Mouse (Mus musculus) brain, embryonic 14.5 days (tissue): ENCODE results near the gene Arhgap45. TPM values are rescaled to one million over a fixed set of nuclear protein-coding genes. Genes with fewer than 3 reads are reported as not detected.

ENCODE experiments used
- DNase-seq: peaks from one replicate; pipeline ENCODE4 v3.0.0-alpha.2; 2011; ENCODE audit warnings: low read depth
- CTCF ChIP-seq: fragments of 200-500 bp; IDR thresholded peaks from 2 replicates; pipeline ENCODE4 v1.5.1; 2012; ENCODE audit warnings: inconsistent platforms, mild to moderate bottlenecking, moderate library complexity, borderline replicate concordance; ENCODE audit not compliant: insufficient read depth, insufficient read length; ENCODE audit errors: extremely low read depth
- POLR2A ChIP-seq: fragments of 200-500 bp; IDR thresholded peaks from 2 replicates; pipeline ENCODE4 v1.6.1; 2012; ENCODE audit warnings: mild to moderate bottlenecking, inconsistent platforms, borderline replicate concordance; ENCODE audit not compliant: poor library complexity, insufficient read depth, insufficient read length, severe bottlenecking; ENCODE audit errors: extremely low read depth
- polyA plus RNA-seq: library from polyadenylated mRNA; depleted of rRNA; stranded (reverse); fragments of >200 nt; gene quantifications from 2 replicates; pipeline ENCODE4 v1.2.3, GENCODE M21; 2012; rRNA removed

The Arhgap45 gene
- 3.4 and 3.8 TPM in 2 replicates for polyA plus RNA-seq

DNA sequence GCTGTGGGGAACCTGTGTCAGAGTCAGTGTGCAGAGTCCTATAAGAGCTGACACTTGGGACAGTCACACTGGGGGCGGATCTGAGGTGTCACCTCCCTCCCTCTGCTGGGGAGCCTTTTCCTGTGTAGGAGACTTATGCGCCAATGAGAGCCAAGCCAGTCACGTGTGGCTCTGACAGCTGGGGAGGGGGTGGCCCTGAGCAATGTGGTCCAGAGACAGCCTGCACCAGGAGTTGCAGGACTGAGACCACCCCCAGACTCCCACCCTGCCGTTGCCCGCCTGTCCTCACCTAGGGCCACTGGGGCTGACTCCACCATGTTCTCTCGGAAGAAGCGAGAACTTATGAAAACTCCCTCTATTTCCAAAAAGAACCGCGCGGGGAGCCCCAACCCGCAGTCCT, at the start of gene Arhgap45:
Gene Arhgap45, plus strand, starts transcription at position 143 of the 400 bp plus-strand sequence.
- no peak for DNase-seq
- TF ChIP-seq CTCF (no peak), POLR2A (no peak)

DNA sequence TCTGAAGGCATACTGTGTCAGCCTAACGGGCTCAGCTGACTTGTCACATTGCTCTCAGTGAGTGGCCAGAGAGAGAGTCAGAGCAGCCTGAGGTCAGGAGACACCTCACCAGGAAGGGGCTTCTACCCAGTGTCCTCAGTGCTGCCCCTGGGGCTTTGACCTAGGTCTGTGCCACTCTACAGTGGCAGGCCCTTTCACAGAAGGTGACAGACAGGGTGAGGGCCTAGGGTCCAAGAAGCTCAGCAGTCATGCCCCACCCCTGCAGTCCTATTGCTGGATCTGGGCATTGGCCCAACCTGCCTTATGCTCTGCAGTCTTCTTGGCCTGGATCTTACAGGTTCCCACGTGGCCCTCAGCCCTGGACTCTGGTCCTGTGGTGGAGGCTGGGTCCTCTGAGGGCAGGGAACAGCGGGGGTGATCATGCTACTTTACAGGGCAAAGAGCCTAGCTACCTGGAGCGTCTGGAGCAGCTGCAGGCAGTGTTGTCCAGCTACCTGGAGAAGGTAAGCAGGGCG, 49.5 kb upstream of the Arhgap45 start:
- DNase-seq = no peak
- no peak for TF ChIP-seq CTCF
- TF ChIP-seq POLR2A = no peak

DNA sequence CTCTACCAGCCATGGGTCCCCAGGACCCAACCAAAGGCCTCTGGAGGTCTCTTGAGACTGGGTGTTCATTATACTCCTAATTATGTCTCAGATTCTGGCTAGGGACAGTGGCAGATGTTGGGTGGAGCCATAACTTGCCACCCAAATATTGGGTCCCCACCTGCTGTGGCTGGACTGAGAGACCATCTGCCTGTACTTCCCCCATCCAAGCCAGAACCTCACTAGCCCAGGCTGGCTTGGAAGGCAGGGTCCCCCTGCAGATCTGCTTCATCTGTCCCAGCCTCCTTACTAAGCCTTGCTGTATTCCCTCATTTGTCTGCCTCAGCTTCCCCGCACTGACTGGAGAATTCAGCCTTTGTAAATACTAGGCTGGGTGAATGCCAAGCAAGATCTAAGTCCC, 48.3 kb upstream of the Arhgap45 start:
- no peak for DNase-seq
- TF ChIP-seq CTCF (no peak), POLR2A (no peak)

DNA sequence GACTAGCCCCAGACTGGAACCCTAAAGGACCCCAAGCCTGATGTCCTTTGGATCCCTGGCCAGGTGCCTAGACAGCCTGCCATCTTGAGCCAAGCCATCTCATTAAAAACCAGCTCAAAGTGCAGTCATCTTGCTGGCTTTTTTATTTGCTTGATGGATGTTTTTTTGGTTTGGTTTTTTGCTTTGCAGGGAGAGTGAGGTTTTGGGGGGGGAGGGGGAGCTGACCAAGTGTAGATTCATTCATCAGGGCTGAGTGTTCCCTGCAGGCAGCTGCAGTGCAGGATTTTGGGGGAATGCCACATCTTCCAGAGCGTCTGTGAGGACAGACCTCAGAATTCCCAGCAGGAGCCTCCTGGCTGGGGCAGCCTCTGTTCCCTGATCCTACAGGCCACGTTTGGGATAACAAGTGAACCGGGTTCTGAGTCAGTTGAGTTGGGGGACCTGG, 47.3 kb upstream of the Arhgap45 start:
- no peak for DNase-seq
- TF ChIP-seq CTCF (no peak), POLR2A (no peak)

DNA sequence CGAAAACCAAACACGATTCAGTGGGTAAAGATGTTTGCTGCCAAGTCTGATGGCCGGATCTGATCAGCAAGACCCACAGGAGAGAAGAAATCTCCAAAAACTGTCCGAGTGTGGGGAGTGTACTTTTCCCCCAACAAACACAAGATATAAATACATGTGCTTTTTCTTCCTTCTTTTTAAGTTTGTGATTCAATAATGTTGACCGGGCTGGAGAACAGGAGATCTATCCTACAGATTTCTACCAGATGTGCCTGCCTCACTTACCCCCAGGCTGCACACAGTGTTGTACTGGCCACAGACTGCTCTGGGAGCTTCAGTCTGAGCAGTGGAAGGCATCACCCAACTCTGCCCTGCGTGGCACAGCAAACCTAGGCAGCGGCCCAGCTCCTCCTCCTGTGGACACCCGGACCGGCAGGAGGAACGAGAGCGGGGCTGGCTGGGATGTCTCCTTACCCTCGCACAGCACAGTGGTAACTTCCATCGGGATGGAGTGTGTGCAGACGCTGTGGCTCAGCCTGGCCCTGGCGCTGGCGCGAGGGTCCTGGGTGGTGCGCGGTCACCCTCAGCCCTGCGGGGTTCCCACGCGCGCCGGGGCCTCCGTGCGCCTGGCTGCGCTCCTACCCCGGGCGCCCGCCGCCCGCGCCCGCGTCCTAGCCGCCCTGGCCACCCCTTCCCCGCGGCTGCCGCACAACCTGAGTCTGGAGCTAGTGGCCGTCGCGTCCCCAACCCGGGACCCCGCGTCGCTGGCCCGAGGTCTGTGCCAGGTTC, 45.9 kb upstream of the Arhgap45 start, which contains the start of gene Grin3b:
Gene Grin3b, plus strand, starts transcription at position 301 of the 768 bp plus-strand sequence.
- DNase-seq = no peak
- TF ChIP-seq CTCF = no peak
- TF ChIP-seq POLR2A = no peak

DNA sequence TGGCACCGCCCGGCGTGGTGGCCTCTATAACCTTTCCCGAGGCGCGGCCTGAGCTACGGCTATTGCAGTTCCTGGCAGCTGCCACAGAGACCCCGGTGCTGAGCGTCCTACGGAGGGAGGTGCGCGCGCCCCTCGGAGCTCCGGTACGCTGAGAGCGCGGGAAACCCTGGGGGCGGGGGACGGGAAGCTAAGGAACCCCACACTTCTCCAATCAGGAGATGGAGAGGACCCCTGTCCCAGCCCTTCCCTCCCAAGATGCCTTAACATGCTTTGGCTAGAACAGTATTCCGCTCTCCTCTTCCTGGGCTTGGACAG, 45.3 kb upstream of the Arhgap45 start:
- no peak for DNase-seq
- no peak for TF ChIP-seq CTCF

DNA sequence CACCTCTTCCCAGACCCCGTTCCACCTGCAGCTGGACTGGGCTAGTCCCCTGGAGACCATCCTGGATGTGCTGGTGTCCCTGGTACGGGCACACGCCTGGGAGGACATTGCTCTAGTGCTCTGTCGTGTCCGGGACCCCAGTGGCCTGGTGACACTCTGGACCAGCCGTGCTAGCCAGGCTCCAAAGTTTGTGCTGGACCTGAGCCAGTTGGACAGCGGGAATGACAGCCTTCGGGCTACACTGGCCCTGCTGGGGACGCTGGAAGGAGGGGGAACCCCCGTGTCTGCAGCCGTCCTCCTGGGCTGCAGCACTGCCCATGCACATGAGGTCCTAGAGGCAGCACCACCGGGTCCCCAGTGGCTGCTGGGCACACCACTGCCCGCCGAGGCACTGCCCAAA, 43.6 kb upstream of the Arhgap45 start:
- DNase-seq = no peak
- TF ChIP-seq POLR2A = no peak
- TF ChIP-seq CTCF = no peak

DNA sequence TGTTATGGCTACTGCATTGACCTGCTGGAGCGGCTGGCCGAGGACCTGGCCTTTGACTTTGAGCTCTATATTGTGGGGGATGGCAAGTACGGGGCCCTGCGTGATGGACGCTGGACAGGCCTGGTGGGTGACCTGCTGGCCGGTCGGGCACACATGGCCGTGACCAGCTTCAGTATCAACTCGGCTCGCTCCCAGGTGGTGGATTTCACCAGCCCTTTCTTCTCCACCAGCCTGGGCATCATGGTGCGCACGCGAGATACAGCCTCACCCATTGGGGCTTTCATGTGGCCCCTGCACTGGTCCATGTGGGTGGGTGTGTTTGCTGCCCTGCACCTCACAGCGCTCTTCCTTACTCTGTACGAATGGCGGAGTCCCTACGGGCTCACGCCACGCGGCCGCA, 42.4 kb upstream of the Arhgap45 start:
- no peak for DNase-seq
- no peak for TF ChIP-seq POLR2A
- TF ChIP-seq CTCF = no peak

DNA sequence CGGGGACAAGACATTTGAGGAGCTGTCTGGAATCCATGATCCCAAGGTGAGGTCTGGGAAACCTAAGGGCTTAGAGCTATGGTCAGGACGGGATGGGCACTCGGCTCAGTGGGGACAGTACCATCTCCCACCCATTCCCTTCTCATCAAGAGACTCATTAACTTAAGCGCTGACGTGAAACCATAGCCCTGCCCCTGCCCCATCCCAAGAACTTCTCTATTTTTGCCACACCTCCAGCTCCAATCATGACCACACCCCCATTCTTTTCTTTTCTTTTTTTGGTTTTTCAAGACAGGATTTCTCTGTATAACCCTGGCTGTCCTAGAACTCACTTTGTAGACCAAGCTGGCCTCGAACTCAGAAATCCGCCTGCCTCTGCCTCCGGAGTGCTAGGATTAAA, 41.8 kb upstream of the Arhgap45 start:
- DNase-seq = no peak
- TF ChIP-seq CTCF = no peak
- no peak for TF ChIP-seq POLR2A

DNA sequence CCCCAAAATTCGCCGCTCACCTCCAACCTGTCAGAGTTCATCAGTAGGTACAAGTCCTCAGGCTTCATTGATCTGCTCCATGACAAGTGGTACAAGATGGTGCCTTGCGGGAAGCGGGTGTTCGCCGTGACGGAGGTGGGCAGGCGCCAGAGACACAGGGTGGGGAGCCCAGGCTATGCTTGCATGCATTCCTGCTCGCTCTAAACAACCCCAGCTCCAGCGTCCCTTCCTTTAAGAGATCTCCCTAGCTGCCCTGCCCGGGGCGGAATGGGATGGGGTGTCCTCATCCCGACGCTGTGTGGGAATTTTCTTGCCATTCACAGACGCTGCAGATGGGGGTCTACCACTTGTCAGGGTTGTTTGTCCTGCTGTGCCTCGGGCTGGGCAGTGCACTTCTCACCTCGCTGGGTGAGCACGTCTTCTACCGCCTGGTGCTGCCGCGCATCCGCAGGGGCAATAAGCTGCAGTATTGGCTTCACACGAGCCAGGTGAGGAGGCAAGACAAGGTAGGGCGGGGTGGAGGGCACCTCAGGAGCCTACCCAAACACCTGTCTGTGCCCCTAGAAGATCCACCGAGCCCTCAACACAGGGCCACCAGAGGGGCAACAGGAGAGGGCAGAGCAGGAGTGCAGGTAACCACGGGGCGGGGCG, 40.3 kb upstream of the Arhgap45 start:
- no peak for DNase-seq
- TF ChIP-seq CTCF (no peak), POLR2A (no peak)

DNA sequence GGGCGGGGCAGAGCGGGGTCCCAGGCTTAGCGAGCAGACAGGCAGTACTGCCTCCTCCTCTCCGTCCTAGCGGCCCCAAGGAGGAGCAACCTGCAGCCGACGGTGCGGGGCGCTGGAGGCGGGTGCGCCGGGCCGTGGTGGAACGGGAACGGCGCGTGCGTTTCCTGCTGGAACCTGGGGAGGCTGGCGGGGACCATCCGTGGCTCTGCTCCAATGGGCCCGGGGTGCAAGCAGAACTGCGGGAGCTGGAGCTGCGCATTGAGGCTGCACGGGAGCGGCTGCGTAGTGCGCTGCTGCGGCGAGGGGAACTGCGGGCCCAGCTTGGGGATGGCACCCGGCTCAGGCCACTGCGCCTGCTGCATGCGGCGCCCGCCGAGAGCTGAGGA, 39.7 kb upstream of the Arhgap45 start:
- TF ChIP-seq POLR2A (no peak), CTCF (no peak)
- DNase-seq = no peak

DNA sequence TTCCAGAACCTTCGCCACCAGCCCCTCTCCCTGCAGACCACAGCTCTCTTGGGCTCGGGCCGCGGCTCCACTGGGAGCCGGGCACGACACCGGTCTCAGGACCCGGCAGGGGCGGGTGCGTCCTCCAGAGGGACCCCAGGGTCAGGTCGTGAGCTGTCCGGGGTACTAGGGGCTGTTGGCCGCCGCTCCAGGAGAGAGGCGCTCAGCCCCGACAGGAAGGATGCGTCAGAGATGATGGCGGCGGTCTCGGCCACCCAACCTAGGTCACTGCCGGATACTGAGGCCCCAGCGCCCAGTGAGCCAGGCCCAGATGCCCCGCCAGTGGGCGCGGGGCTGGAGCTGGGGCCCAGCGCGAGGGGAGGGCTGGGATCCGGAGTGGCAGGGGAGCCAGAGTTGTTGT, 39.1 kb upstream of the Arhgap45 start:
- DNase-seq = no peak
- TF ChIP-seq CTCF (no peak), POLR2A (no peak)
